Mouse (Mus musculus) ZHBTc4 (cell line): ENCODE data around the gene Fhit.

Experiments used
- DNase-seq: peaks from one replicate; pipeline ENCODE4 v3.0.0-alpha.2; 2011; ENCODE audit warnings: low read depth, low spot score

Fhit gene

GRCm38 (mm10) chr14:10710796-10711311 lies 451.0 kb downstream of the Fhit start:
- DNase-seq, result no peak

- no peak for DNase-seq
Observed at GRCm38 (mm10) chr14:10701707-10702106, 460.1 kb downstream of the Fhit start.

- DNase-seq, result no peak
Observed at GRCm38 (mm10) chr14:10680041-10680440, 481.8 kb downstream of the Fhit start.

GRCm38 (mm10) chr14:10679638-10680037 lies 482.2 kb downstream of the Fhit start:
- DNase-seq, result no peak

- DNase-seq, result no peak
Observed at GRCm38 (mm10) chr14:10677627-10678026, 484.2 kb downstream of the Fhit start.

GRCm38 (mm10) chr14:10660247-10660646 lies 501.6 kb downstream of the Fhit start:
- DNase-seq, result peak; percentile 53

GRCm38 (mm10) chr14:10659326-10659725 lies 502.5 kb downstream of the Fhit start:
- DNase-seq, result no peak

- DNase-seq, result no peak
Observed at GRCm38 (mm10) chr14:10658219-10658618, 503.6 kb downstream of the Fhit start.

- DNase-seq, result no peak
Observed at GRCm38 (mm10) chr14:10657364-10657763, 504.5 kb downstream of the Fhit start.

- DNase-seq, result no peak
Observed at GRCm38 (mm10) chr14:10655842-10656241, 506.0 kb downstream of the Fhit start.

- no peak for DNase-seq
Observed at GRCm38 (mm10) chr14:10647832-10648231, 514.0 kb downstream of the Fhit start.

GRCm38 (mm10) chr14:10631783-10632182 lies 530.1 kb downstream of the Fhit start:
- DNase-seq, result no peak

GRCm38 (mm10) chr14:10630831-10631360 lies 530.9 kb downstream of the Fhit start:
- no peak for DNase-seq

GRCm38 (mm10) chr14:10593467-10593866 lies 568.4 kb downstream of the Fhit start:
- no peak for DNase-seq

GRCm38 (mm10) chr14:10568937-10569552 lies 592.8 kb downstream of the Fhit start:
- DNase-seq, result no peak

- DNase-seq, result no peak
Observed at GRCm38 (mm10) chr14:10567771-10568170, 594.1 kb downstream of the Fhit start.

- DNase-seq, result no peak
Observed at GRCm38 (mm10) chr14:10554755-10555154, 607.1 kb downstream of the Fhit start.

GRCm38 (mm10) chr14:10548632-10549031 lies 613.2 kb downstream of the Fhit start:
- no peak for DNase-seq

- DNase-seq, result no peak
Observed at GRCm38 (mm10) chr14:10545916-10546315, 615.9 kb downstream of the Fhit start.

- peak; percentile 22 for DNase-seq
Observed at GRCm38 (mm10) chr14:10534862-10535261, 627.0 kb downstream of the Fhit start.

- no peak for DNase-seq
Observed at GRCm38 (mm10) chr14:10531748-10532500, 629.9 kb downstream of the Fhit start.

GRCm38 (mm10) chr14:10526800-10527199 lies 635.0 kb downstream of the Fhit start:
- peak; percentile 66 for DNase-seq

- DNase-seq, result no peak
Observed at GRCm38 (mm10) chr14:10525786-10526185, 636.0 kb downstream of the Fhit start.
